Mouse (Mus musculus) gastrocnemius, postnatal 4 days (tissue): Measurements from ENCODE around the gene Lmx1b. TPM values are rescaled to one million over a fixed set of nuclear protein-coding genes. Genes with fewer than 3 reads are reported as not detected.

Experiments used
- DNase-seq, 2 experiments: peaks; one replicate each; pipeline ENCODE4 v3.0.0; 2021 to 2022; ENCODE audit warnings: low spot score in 2 of 2, mixed read lengths in 2 of 2
- total RNA-seq, 2 experiments: library from RNA; stranded (reverse); gene quantifications; 2 replicates each; pipeline ENCODE4 v1.2.3; 2021

Gene Lmx1b
- total RNA-seq, 2 experiments from 2014 or later = 0.98 to 1.3 TPM

- DNase-seq = no peak
These were observed 10.0 kb downstream of the Lmx1b start for GRCm38 (mm10) chr2:33630081-33631021.

- no peak for DNase-seq
These were observed 10.7 kb downstream of the Lmx1b start for GRCm38 (mm10) chr2:33629641-33630040.

GRCm38 (mm10) chr2:33628791-33629190 lies 11.5 kb downstream of the Lmx1b start:
- no peak for DNase-seq

- DNase-seq = no peak
These were observed 13.3 kb downstream of the Lmx1b start for GRCm38 (mm10) chr2:33627058-33627375.

GRCm38 (mm10) chr2:33626262-33627057 lies 13.9 kb downstream of the Lmx1b start:
- DNase-seq = no peak

- DNase-seq = no peak
These were observed 22.6 kb downstream of the Lmx1b start for GRCm38 (mm10) chr2:33617670-33618069.

- no peak for DNase-seq
These were observed 23.9 kb downstream of the Lmx1b start for GRCm38 (mm10) chr2:33616411-33616843.

- DNase-seq = no peak
These were observed 24.4 kb downstream of the Lmx1b start for GRCm38 (mm10) chr2:33615843-33616344.

GRCm38 (mm10) chr2:33605487-33606256 lies 34.6 kb downstream of the Lmx1b start:
- no peak for DNase-seq

GRCm38 (mm10) chr2:33604846-33605486 lies 35.3 kb downstream of the Lmx1b start:
- no peak for DNase-seq

GRCm38 (mm10) chr2:33600520-33600919 lies 39.8 kb downstream of the Lmx1b start:
- no peak for DNase-seq

- no peak for DNase-seq
These were observed 42.9 kb downstream of the Lmx1b start for GRCm38 (mm10) chr2:33597384-33597783.

- DNase-seq = no peak
These were observed 45.3 kb downstream of the Lmx1b start for GRCm38 (mm10) chr2:33595085-33595423.

GRCm38 (mm10) chr2:33594181-33595084 lies 45.9 kb downstream of the Lmx1b start:
- no peak for DNase-seq

- no peak for DNase-seq
These were observed 47.3 kb downstream of the Lmx1b start for GRCm38 (mm10) chr2:33592931-33593555.

GRCm38 (mm10) chr2:33589280-33589679 lies 51.0 kb downstream of the Lmx1b start:
- DNase-seq = no peak

GRCm38 (mm10) chr2:33584937-33585910 lies 55.1 kb downstream of the Lmx1b start:
- DNase-seq = no peak

GRCm38 (mm10) chr2:33583761-33584160 lies 56.5 kb downstream of the Lmx1b start:
- no peak for DNase-seq
